In genomic region chr10:126844689-126845088, GRCm38 (mm10) we compare ENCODE assay signal across 8 mouse cellular contexts. TPM values are rescaled to one million over a fixed set of nuclear protein-coding genes. Genes with fewer than 3 reads are reported as not detected.
DNase-seq lines count a peak whose midpoint lies in the region; ATAC-seq lines count a peak whose summit lies in the region.

No protein-coding gene starts in this region.

- H3K4me3 ChIP-seq in embryonic facial prominence, embryonic 13.5 days = no peak overlapping the region
- H3K4me3 ChIP-seq in hindbrain, embryonic 13.5 days = no peak overlapping the region
- peak overlapping the region; percentile 30; the same call in 1 of the 2 replicates for H3K4me3 ChIP-seq in midbrain, embryonic 10.5 days

- no peaks in the 10 kb centered on the region for H3K36me3 ChIP-seq in embryonic facial prominence, embryonic 13.5 days
- no peaks in the 10 kb centered on the region for H3K36me3 ChIP-seq in hindbrain, embryonic 13.5 days
- no peaks in the 10 kb centered on the region for H3K36me3 ChIP-seq in midbrain, embryonic 10.5 days

- ATAC-seq in embryonic facial prominence, embryonic 13.5 days (ENCODE audit: insufficient number of reproducible peaks, insufficient read depth, low FRiP score, low TSS enrichment, low read depth) = no peak
- ATAC-seq in hindbrain, embryonic 13.5 days (ENCODE audit: low FRiP score) = no peak

- no peaks in the 10 kb centered on the region for H3K27me3 ChIP-seq in embryonic facial prominence, embryonic 13.5 days
- no peaks in the 10 kb centered on the region for H3K27me3 ChIP-seq in hindbrain, embryonic 13.5 days
- H3K27me3 ChIP-seq in midbrain, embryonic 10.5 days (ENCODE audit: low read depth, poor library complexity, severe bottlenecking) = no peaks in the 10 kb centered on the region

- peak overlapping the region; percentile 33; the same call in 1 of the 2 replicates for H3K4me2 ChIP-seq in embryonic facial prominence, embryonic 13.5 days
- H3K4me2 ChIP-seq in hindbrain, embryonic 13.5 days = peak overlapping the region; percentile 20; the same call in 1 of the 2 replicates

- H3K27ac ChIP-seq in embryonic facial prominence, embryonic 13.5 days = no peak overlapping the region
- no peak overlapping the region for H3K27ac ChIP-seq in hindbrain, embryonic 13.5 days
- H3K27ac ChIP-seq in midbrain, embryonic 10.5 days (replicated peaks) = peak overlapping the region; percentile 82

- intact Hi-C loops in left cerebral cortex, postnatal 14 days (cut with DNase I) = no loop called here

- 40% methylated on average over 12 of the region's 12 CpGs for WGBS in embryonic facial prominence, embryonic 13.5 days
- WGBS in hindbrain, embryonic 13.5 days = 35% methylated on average over 12 of the region's 12 CpGs
- 33% methylated on average over 12 of the region's 12 CpGs for WGBS in midbrain, embryonic 10.5 days

- no peaks in the 10 kb centered on the region for H3K9me3 ChIP-seq in embryonic facial prominence, embryonic 13.5 days
- peaks cover 11% of the 10 kb centered on the region for H3K9me3 ChIP-seq in hindbrain, embryonic 13.5 days
- peaks cover 5% of the 10 kb centered on the region; the same call in 1 of the 2 replicates for H3K9me3 ChIP-seq in midbrain, embryonic 10.5 days (replicated peaks)

- peaks cover 10% of the 10 kb centered on the region for H3K4me1 ChIP-seq in embryonic facial prominence, embryonic 13.5 days
- peaks cover 15% of the 10 kb centered on the region; the same call in 1 of the 2 replicates for H3K4me1 ChIP-seq in hindbrain, embryonic 13.5 days (replicated peaks)
- peaks cover 23% of the 10 kb centered on the region for H3K4me1 ChIP-seq in midbrain, embryonic 10.5 days

- H3K9ac ChIP-seq in embryonic facial prominence, embryonic 13.5 days = no peak overlapping the region
- H3K9ac ChIP-seq in hindbrain, embryonic 13.5 days = no peak overlapping the region

- peak; percentile 7 for DNase-seq in adrenal gland, adult 2 months
- DNase-seq in adrenal gland, postnatal 4 days (ENCODE audit: low spot score in 2 of 2) = no peak
- DNase-seq in ES-CJ7 (ENCODE audit: low read depth, low spot score) = peak; percentile 60
- DNase-seq in left cerebral cortex, postnatal 14 days (ENCODE audit: low spot score in 2 of 2) = peak; percentile 82 to 90
- DNase-seq in midbrain, embryonic 10.5 days (ENCODE audit: low spot score) = peak; percentile 59
- DNase-seq in telencephalon, adult 2 months (ENCODE audit: low read depth, low spot score) = peak; percentile 74

RNA-seq across cellular contexts. Expression of gene Atp23, which starts 56.5 kb away (rescaled TPM):
- 1 to 10 TPM; 3.9 to 5.6 TPM for total RNA-seq in adrenal gland, adult 2 months (2021)
- polyA plus RNA-seq in adrenal gland, adult 2 months (2012; rRNA removed) = 8.2 and 9.9 TPM in 2 replicates
- total RNA-seq in adrenal gland, postnatal 4 days (2021) = 10 to 100 TPM; 11.1 to 11.6 TPM
- 19.7 and 19.9 TPM in 2 replicates for polyA plus RNA-seq in embryonic facial prominence, embryonic 13.5 days (2015; fragmentation: Nextera tagmentation; extraction: Ambion mirVana)
- polyA plus RNA-seq in hindbrain, embryonic 13.5 days (2015; fragmentation: Nextera tagmentation; extraction: Ambion mirVana) = 10.6 and 10.9 TPM in 2 replicates
- 10 to 100 TPM in 1 of 2 experiments, 1 to 10 TPM in 1; 7.7 to 11.3 TPM for total RNA-seq in left cerebral cortex, postnatal 14 days (2021)
- 16.9 and 17.7 TPM in 2 replicates for polyA plus RNA-seq in midbrain, embryonic 10.5 days (2016; fragmentation: Nextera tagmentation; extraction: Ambion mirVana)

Comparison
In these comparisons a context has a peak if more than half of its experiments do, and no peak if none do; other contexts are left out.
1. DNase-seq: peak in adrenal gland, adult 2 months (single experiment), ES-CJ7 (single experiment), left cerebral cortex, postnatal 14 days (2 of 2), midbrain, embryonic 10.5 days (single experiment) and telencephalon, adult 2 months (single experiment); none in adrenal gland, postnatal 4 days (0 of 2).